Mouse (Mus musculus) heart, embryonic 14.5 days (tissue): Measurements from ENCODE around the gene Dgcr6. TPM values are rescaled to one million over a fixed set of nuclear protein-coding genes. Genes with fewer than 3 reads are reported as not detected.

Experiments used
- ATAC-seq: fragments of 200-750 bp; cut with Nextera tagmentation; 2 replicates; pipeline ENCODE4 v1.8.0; 2017; ENCODE audit warnings: low read depth, moderate TSS enrichment; ENCODE audit not compliant: insufficient number of reproducible peaks, insufficient read depth, low FRiP score
- H3K27ac ChIP-seq, 2 experiments: fragments of 200-500 bp in 1 of 2; fragments of 300-500 bp in 1 of 2; sonication (generic) in 1 of 2; replicated peaks in 1 of 2; 2 replicates each; pipeline ENCODE4 v1.5.1; 2012 to 2014; ENCODE audit warnings: low read depth in 2 of 2, low read length in 2 of 2, control low read depth in 1 of 2, mild to moderate bottlenecking in 1 of 2, mixed read lengths in 1 of 2; ENCODE audit not compliant: control insufficient read depth in 1 of 2, insufficient read depth in 1 of 2
- H3K27me3 ChIP-seq: fragments of 300-500 bp; sonication (generic); 2 replicates; pipeline ENCODE4 v1.6.1; 2014; ENCODE audit warnings: mild to moderate bottlenecking, low read length, control low read depth; ENCODE audit not compliant: control insufficient read depth, insufficient read depth
- H3K36me3 ChIP-seq: fragments of 300-500 bp; sonication (generic); 2 replicates; pipeline ENCODE4 v1.6.1; 2014; ENCODE audit warnings: mild to moderate bottlenecking, control low read depth, low read length, mixed read lengths; ENCODE audit not compliant: control insufficient read depth, insufficient read depth
- H3K4me1 ChIP-seq, 2 experiments: fragments of 200-500 bp in 1 of 2; fragments of 300-500 bp in 1 of 2; sonication (generic) in 1 of 2; 2 replicates each; pipeline ENCODE4 v1.6.1; 2012 to 2014; ENCODE audit warnings: low read length in 2 of 2, control low read depth in 1 of 2, mixed read lengths in 1 of 2; ENCODE audit not compliant: control insufficient read depth in 2 of 2, insufficient read depth in 2 of 2
- H3K4me2 ChIP-seq: fragments of 300-500 bp; sonication (generic); 2 replicates; pipeline ENCODE4 v1.6.1; 2014; ENCODE audit warnings: mild to moderate bottlenecking, low read length
- H3K4me3 ChIP-seq, 2 experiments: fragments of 200-500 bp in 1 of 2; fragments of 300-500 bp in 1 of 2; sonication (generic) in 1 of 2; 2 replicates each; pipeline ENCODE4 v1.5.1; 2012 to 2014; ENCODE audit warnings: low read length in 2 of 2, mild to moderate bottlenecking in 2 of 2, control low read depth in 1 of 2, low read depth in 1 of 2, moderate library complexity in 1 of 2; ENCODE audit not compliant: control insufficient read depth in 1 of 2, insufficient read depth in 1 of 2
- H3K9ac ChIP-seq: fragments of 300-500 bp; sonication (generic); 2 replicates; pipeline ENCODE4 v1.6.1; 2014; ENCODE audit warnings: mild to moderate bottlenecking, low read length
- H3K9me3 ChIP-seq: fragments of 300-500 bp; sonication (generic); 2 replicates; pipeline ENCODE4 v1.6.1; 2016; ENCODE audit warnings: low read length, control low read depth; ENCODE audit not compliant: control insufficient read depth
- WGBS: fragments of 180-500 bp; shearing (Covaris S2); extraction: QIAGEN DNeasy Blood & Tissue Kit; methylation state at CpG from one replicate; pipeline ENCODE4 v1.1.7; 2014; 5-methylcytosine and 5-hydroxymethylcytosine counted together
- polyA plus RNA-seq: library from polyadenylated mRNA; unstranded; fragments of >200 nt; fragmentation: Nextera tagmentation; extraction: Ambion mirVana; gene quantifications from 2 replicates; pipeline ENCODE4 v1.2.1, GENCODE M21; 2014

Gene Dgcr6
- polyA plus RNA-seq, 1 experiment from 2014 or later: 64.2 TPM

DNA sequence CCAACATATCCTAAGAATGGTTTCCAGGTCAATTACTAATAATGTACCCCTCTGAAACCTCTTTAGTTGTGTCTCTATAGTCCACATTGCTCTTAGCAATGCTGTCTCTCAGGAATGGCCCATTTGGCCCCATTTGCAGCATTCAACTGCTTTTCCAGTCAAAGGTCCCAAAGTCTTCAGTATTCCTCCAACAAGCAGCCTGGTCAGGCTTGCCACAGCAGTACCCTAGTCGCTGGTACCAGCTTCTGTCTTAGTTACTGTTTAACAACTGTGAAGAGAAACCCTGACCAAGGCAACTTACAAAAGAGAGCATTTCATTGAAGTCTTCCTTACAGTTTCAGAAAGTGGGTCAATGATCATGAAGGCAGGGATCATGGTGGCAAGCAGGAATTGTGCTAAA is 50.7 kb downstream of the Dgcr6 start:
- no peak overlapping the region for H3K27ac ChIP-seq
- H3K4me1 ChIP-seq: peaks cover 4 to 9% of the 10 kb centered on the region in 2 experiments; a peak in 1 of 4 replicates
- no peaks in the 10 kb centered on the region for H3K9me3 ChIP-seq
- 85% methylated on average over 1 of the region's 1 CpGs for WGBS
- ATAC-seq: no peak
- no peak overlapping the region for H3K4me2 ChIP-seq
- no peaks in the 10 kb centered on the region for H3K27me3 ChIP-seq
- H3K36me3 ChIP-seq: no peaks in the 10 kb centered on the region
- no peak overlapping the region for H3K9ac ChIP-seq
- no peak overlapping the region for H3K4me3 ChIP-seq

DNA sequence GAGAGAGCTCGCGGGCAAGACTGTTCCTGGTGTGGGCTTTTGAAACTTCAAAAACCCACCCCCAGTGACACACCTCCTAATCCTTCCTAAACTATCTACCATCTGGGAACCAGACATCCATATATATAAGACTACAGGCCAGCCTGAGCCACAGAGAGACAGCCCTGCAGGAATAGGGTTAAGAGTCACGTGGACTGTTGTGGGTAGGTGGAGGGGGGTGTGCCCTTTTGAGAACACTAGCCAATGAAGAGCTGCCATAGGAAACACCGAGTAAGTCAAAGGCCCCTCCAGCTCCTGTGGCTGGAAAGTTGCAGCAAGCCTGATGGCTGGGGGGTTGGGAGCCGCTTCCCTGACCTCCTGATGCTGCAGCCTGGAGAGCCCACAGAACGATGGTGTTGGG is 51.1 kb downstream of the Dgcr6 start:
- H3K27ac ChIP-seq: no peak overlapping the region
- H3K4me1 ChIP-seq: peaks cover 4 to 9% of the 10 kb centered on the region in 2 experiments; a peak in 1 of 4 replicates
- ATAC-seq: no peak
- no peak overlapping the region for H3K4me2 ChIP-seq
- no peak overlapping the region for H3K9ac ChIP-seq
- H3K9me3 ChIP-seq: no peaks in the 10 kb centered on the region
- H3K36me3 ChIP-seq: no peaks in the 10 kb centered on the region
- 35% methylated on average over 6 of the region's 6 CpGs for WGBS
- H3K4me3 ChIP-seq: no peak overlapping the region
- H3K27me3 ChIP-seq: no peaks in the 10 kb centered on the region

DNA sequence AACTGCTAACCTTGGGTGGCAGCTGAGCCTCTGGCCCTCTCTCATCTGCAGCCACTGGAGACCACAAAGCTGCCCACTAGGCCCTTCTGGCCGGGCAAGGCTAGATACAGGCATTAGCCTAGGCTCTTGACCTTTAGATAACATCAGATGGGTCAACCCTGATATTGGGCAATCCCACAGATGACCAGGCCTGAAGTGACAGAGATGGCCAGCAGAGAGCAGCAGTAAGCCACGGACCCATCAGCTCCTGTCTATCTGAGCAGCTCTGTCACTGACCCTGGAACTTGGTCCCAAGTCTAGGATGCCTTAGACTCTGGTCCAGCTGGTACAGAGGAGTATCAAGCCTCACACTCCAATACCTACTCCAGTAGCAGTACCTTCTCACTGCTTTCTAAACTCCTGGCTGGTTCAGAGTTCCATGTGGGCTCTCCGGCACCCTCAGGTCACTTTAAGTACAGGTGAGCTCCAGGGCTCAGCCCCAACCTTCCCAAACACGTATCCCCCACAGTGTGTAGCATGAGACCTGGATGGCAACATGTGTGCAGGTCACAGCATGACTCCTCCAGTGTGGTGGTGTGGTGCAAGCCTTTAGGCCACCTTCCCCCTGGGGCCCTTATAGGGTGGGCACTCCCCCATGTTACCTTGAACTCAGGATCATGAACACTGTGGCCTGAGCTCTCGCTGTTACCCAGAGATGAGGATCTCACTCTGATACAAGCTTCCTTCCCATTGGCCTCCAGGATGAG is 55.7 kb downstream of the Dgcr6 start:
- H3K9me3 ChIP-seq: peaks cover 8% of the 10 kb centered on the region
- no peak overlapping the region for H3K4me3 ChIP-seq
- ATAC-seq: no peak
- no peak overlapping the region for H3K27ac ChIP-seq
- H3K27me3 ChIP-seq: no peaks in the 10 kb centered on the region
- no peak overlapping the region for H3K9ac ChIP-seq
- peaks cover 8 to 9% of the 10 kb centered on the region in 2 experiments; a peak in 2 of 4 replicates for H3K4me1 ChIP-seq
- WGBS: 50% methylated on average over 5 of the region's 5 CpGs
- H3K4me2 ChIP-seq: no peak overlapping the region
- no peaks in the 10 kb centered on the region for H3K36me3 ChIP-seq

DNA sequence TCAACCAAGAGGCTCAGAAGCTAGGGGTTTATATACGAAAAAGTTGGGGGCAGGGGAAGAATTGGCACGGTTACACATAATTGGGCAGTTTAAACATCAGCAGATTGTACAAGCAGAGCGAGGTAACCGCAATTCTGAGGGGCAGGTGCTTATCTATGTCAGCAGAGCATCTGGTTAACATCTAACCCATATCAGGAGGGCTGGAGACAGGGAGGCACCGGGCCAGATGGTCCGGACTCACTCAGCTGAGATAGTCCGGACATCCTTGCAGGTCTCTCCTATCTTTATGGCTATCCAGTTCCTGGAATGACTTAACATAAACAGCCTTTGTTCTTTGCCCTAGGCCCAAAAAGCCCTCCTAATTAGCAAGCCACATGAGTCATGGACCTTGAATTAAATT is 58.4 kb downstream of the Dgcr6 start:
- H3K4me1 ChIP-seq: peaks cover 8 to 9% of the 10 kb centered on the region in 2 experiments; a peak in 2 of 4 replicates
- H3K4me2 ChIP-seq: no peak overlapping the region
- no peak overlapping the region for H3K9ac ChIP-seq
- WGBS: 52% methylated on average over 7 of the region's 7 CpGs
- H3K27ac ChIP-seq: no peak overlapping the region
- peaks cover 3% of the 10 kb centered on the region; the same call in 1 of the 2 replicates for H3K27me3 ChIP-seq
- H3K9me3 ChIP-seq: peaks cover 8% of the 10 kb centered on the region
- ATAC-seq: no peak
- H3K4me3 ChIP-seq: no peak overlapping the region
- H3K36me3 ChIP-seq: no peaks in the 10 kb centered on the region

DNA sequence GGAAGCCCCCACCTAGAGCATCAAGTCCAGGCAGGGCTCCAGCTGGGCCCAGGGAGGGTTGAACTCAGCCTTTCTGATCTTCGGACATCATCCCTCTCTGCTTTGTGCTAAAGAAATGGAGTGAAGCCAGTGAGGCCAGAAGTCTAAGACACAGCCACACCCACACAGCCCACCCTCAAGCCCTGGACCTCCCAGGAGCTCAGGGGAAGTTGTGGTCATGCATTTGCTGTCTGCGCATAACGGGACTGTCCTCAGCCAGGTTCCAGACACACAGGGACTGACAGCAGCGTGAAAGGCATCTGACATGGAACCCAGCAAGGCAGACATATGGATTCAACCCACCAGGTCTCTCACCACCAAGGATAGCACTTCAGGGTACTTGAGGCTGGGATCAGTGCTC is 63.8 kb downstream of the Dgcr6 start:
- Histone ChIP-seq H3K9me3 (no peaks in the 10 kb centered on the region), H3K9ac (no peak overlapping the region), H3K36me3 (no peaks in the 10 kb centered on the region), H3K27me3 (peaks cover 3% of the 10 kb centered on the region; the same call in 1 of the 2 replicates), H3K4me3 (no peak overlapping the region), H3K27ac (no peak overlapping the region), H3K4me1 (peaks cover 0 to 4% of the 10 kb centered on the region in 2 experiments; a peak in 1 of 4 replicates), H3K4me2 (no peak overlapping the region)
- ATAC-seq: no peak
- WGBS: 76% methylated on average over 4 of the region's 4 CpGs

GRCm38 (mm10) chr16:18118285-18118684 is 65.6 kb downstream of the Dgcr6 start:
- no peaks in the 10 kb centered on the region for H3K4me1 ChIP-seq
- H3K36me3 ChIP-seq: no peaks in the 10 kb centered on the region
- H3K9ac ChIP-seq: no peak overlapping the region
- no peak overlapping the region for H3K27ac ChIP-seq
- no peak for ATAC-seq
- H3K4me3 ChIP-seq: no peak overlapping the region
- H3K27me3 ChIP-seq: peaks cover 3% of the 10 kb centered on the region; the same call in 1 of the 2 replicates
- WGBS: 65% methylated on average over 3 of the region's 3 CpGs
- no peaks in the 10 kb centered on the region for H3K9me3 ChIP-seq
- H3K4me2 ChIP-seq: no peak overlapping the region

DNA sequence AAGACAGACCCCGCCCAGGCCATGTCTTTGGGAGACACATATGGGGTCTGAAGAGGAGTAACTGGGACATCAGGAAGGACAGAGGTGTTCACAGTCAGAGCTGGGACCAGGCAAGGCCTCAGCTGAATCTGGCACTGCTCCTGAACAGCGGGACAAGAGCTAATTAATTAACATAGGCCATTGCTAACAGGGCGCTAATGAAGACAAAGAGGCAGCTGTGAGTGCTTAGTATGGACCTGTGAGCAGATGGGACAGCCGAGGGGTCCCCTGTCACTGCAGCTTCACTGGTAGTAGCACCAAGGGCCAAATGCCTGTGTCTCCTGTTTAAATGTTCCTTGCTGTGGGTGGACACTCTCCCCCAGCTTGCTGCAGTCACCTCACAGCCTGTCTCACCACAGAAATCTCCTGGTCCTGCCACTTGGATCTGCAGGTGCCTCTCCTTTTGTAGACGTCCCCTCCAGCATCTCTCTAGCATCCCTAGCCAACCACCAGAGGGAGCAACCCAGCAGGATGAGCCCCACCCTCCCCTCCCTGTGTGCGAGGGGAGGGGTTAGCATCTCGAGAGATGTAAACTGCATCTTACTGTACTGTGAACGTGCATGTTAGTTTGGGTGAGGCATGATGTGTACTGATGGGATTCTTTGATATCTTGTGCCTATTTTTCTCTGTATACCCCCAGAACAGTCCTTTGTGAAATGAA is 66.5 kb downstream of the Dgcr6 start:
- WGBS: 22% methylated on average over 8 of the region's 8 CpGs
- no peaks in the 10 kb centered on the region for H3K4me1 ChIP-seq
- ATAC-seq: no peak
- H3K36me3 ChIP-seq: no peaks in the 10 kb centered on the region
- no peak overlapping the region for H3K4me3 ChIP-seq
- H3K27ac ChIP-seq: no peak overlapping the region
- H3K9ac ChIP-seq: no peak overlapping the region
- H3K9me3 ChIP-seq: no peaks in the 10 kb centered on the region
- peaks cover 3% of the 10 kb centered on the region; the same call in 1 of the 2 replicates for H3K27me3 ChIP-seq
- no peak overlapping the region for H3K4me2 ChIP-seq
